Mouse (Mus musculus): Measurements from ENCODE around the gene Sema4c. TPM values are rescaled to one million over a fixed set of nuclear protein-coding genes. Genes with fewer than 3 reads are reported as not detected.
A peak's percentile ranks its signal among the peaks of the same experiment; 100 is the strongest.

Sema4c gene
- polyA plus RNA-seq, 1 experiment: not detected

GRCm38 (mm10) chr1:36554633-36555399 lies 3.3 kb downstream of the Sema4c start:
- Histone ChIP-seq H3K27ac (ENCODE audit: insufficient read depth, low read depth, low read length) (no peak overlapping the region), H3K4me3 (ENCODE audit: insufficient read depth, low read depth, low read length) (no peak overlapping the region)
- TF ChIP-seq CTCF (IDR thresholded peaks at IDR 0.05; ENCODE audit: insufficient read depth, low read depth, low read length): no peak
- TF ChIP-seq POLR2A (IDR thresholded peaks at IDR 0.05; ENCODE audit: insufficient read depth, low read depth, low read length): no peak

DNA sequence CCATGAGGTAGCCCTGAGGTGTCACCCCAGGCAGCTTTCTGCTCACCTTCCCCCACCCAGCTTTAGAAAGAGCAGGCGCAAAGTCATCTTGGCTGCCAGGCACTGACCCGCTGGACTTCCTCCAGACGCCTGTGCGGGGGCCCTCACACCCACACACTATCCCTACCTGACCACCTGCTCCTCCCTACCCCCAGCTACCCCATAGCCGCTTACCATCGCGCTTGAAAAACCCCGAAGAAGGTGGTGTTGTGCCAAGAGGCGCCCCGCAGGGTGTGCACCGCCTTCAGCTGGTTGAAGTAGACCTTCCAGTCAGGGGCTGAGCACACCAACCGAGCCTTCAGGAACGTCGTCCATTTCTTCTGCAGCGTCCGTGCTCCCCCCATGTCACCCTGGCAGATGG lies 5.6 kb downstream of the Sema4c start:
- WGBS: 82% methylated on average over 16 of the region's 16 CpGs
- Histone ChIP-seq H3K4me3 (ENCODE audit: insufficient read depth, low read depth, low read length) (no peak overlapping the region), H3K27ac (ENCODE audit: insufficient read depth, low read depth, low read length) (no peak overlapping the region), H3K4me1 (ENCODE audit: control insufficient read depth, insufficient read depth, low read length) (peaks cover 20% of the 10 kb centered on the region)
- no peak for TF ChIP-seq CTCF (IDR thresholded peaks at IDR 0.05; ENCODE audit: insufficient read depth, low read depth, low read length)
- no peak for TF ChIP-seq POLR2A (IDR thresholded peaks at IDR 0.05; ENCODE audit: insufficient read depth, low read depth, low read length)

More at GRCm38 (mm10) chr1:36554633-36555399, 3.3 kb downstream of the Sema4c start:
- 82% methylated on average over 21 of the region's 21 CpGs for WGBS
- H3K4me1 ChIP-seq (ENCODE audit: control insufficient read depth, insufficient read depth, low read length): peaks cover 24% of the 10 kb centered on the region

DNA sequence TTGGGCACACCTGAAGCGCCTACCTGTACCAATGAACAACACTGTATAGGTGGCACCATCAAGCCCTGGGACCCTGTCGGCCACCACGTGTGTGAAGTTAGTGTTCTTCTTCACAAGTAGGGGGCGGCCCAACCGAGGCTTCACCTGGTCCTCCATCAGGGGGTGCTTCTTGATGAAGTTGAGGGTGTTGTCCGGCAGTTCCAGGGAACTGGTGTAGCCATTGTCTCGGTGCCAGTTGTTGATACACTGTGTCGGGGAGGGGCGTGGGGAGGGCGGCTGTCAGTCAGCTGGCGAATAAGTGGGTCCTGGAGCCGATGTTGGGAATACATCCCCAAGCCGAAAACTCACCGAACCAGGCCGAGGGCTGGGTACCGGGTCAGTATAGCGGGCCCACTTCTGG lies 6.2 kb downstream of the Sema4c start:
- no peak overlapping the region for H3K4me3 ChIP-seq (ENCODE audit: insufficient read depth, low read depth, low read length)
- WGBS: 87% methylated on average over 17 of the region's 17 CpGs
- H3K27ac ChIP-seq (ENCODE audit: insufficient read depth, low read depth, low read length): no peak overlapping the region
- TF ChIP-seq CTCF (IDR thresholded peaks at IDR 0.05; ENCODE audit: insufficient read depth, low read depth, low read length): no peak
- no peak for TF ChIP-seq POLR2A (IDR thresholded peaks at IDR 0.05; ENCODE audit: insufficient read depth, low read depth, low read length)
- H3K4me1 ChIP-seq (ENCODE audit: control insufficient read depth, insufficient read depth, low read length): peaks cover 23% of the 10 kb centered on the region

GRCm38 (mm10) chr1:36550075-36550863 lies 7.9 kb downstream of the Sema4c start:
- TF ChIP-seq POLR2A (IDR thresholded peaks at IDR 0.05; ENCODE audit: insufficient read depth, low read depth, low read length) (no peak), CTCF (IDR thresholded peaks at IDR 0.05; ENCODE audit: insufficient read depth, low read depth, low read length) (no peak)
- H3K27ac ChIP-seq (ENCODE audit: insufficient read depth, low read depth, low read length): no peak overlapping the region
- peaks cover 16% of the 10 kb centered on the region for H3K4me1 ChIP-seq (ENCODE audit: control insufficient read depth, insufficient read depth, low read length)
- H3K4me3 ChIP-seq (ENCODE audit: insufficient read depth, low read depth, low read length): no peak overlapping the region
- 84% methylated on average over 20 of the region's 20 CpGs for WGBS

DNA sequence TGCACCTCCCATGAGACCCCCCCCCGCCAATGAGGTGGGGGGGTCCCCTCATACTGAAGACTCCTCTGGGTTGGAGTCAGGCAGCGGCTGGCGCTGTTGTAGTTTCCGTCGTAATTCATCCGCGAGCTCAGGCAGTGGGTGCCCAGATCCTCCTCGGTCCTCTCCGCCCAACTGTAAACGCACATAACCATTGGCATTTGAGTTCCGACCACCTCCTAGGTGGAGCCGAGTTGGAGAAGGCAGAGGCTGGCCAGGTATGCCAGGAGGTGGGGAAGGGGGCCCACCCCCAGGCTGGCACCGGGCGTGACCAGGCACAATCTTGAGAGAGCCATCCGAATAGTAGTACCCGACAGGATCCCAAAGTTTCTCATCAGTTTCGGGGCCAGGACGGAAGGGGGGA lies 8.7 kb downstream of the Sema4c start:
- no peak overlapping the region for H3K27ac ChIP-seq (ENCODE audit: insufficient read depth, low read depth, low read length)
- 82% methylated on average over 18 of the region's 18 CpGs for WGBS
- H3K4me3 ChIP-seq (ENCODE audit: insufficient read depth, low read depth, low read length): no peak overlapping the region
- peaks cover 9% of the 10 kb centered on the region for H3K4me1 ChIP-seq (ENCODE audit: control insufficient read depth, insufficient read depth, low read length)
- TF ChIP-seq POLR2A (IDR thresholded peaks at IDR 0.05; ENCODE audit: insufficient read depth, low read depth, low read length) (no peak), CTCF (IDR thresholded peaks at IDR 0.05; ENCODE audit: insufficient read depth, low read depth, low read length) (no peak)

- 69% methylated on average over 8 of the region's 8 CpGs for WGBS
- H3K4me3 ChIP-seq (ENCODE audit: insufficient read depth, low read depth, low read length): no peak overlapping the region
- no peak for TF ChIP-seq CTCF (IDR thresholded peaks at IDR 0.05; ENCODE audit: insufficient read depth, low read depth, low read length)
- no peak for TF ChIP-seq POLR2A (IDR thresholded peaks at IDR 0.05; ENCODE audit: insufficient read depth, low read depth, low read length)
- no peak overlapping the region for H3K27ac ChIP-seq (ENCODE audit: insufficient read depth, low read depth, low read length)
- H3K4me1 ChIP-seq (ENCODE audit: control insufficient read depth, insufficient read depth, low read length): peaks cover 8% of the 10 kb centered on the region
These were observed 9.4 kb downstream of the Sema4c start for GRCm38 (mm10) chr1:36548771-36549170.

DNA sequence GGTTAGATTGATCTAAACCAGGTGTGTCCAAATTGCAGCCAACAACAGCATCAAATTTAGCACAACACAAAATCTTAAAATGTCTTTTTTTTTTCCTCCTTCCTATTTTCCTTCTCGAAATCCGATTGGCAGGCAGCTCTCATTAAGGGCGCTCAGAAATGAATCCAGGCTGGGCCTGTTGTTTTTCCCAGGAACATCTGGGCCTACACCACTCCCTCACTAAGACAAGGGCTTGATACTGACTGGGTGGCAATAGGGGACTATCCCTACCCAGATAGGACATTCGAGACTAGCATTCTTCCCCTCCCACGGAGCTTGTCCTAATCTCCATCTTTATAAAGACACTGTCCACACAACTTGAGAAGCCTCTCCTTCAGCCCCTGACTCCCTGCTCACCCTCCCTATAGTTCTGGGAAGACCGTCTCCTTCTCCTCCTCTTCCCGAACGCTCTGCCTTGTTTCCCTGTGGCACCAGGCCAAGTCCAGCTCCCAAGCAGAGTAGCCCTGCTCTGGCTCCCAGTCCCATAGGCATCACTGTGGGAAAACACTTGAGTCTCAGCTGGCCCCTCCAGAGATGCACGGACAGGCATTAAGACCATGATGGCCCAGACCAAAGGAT lies 10.1 kb downstream of the Sema4c start:
- Histone ChIP-seq H3K27ac (ENCODE audit: insufficient read depth, low read depth, low read length) (no peak overlapping the region), H3K4me3 (ENCODE audit: insufficient read depth, low read depth, low read length) (no peak overlapping the region), H3K4me1 (ENCODE audit: control insufficient read depth, insufficient read depth, low read length) (peaks cover 8% of the 10 kb centered on the region)
- no peak for TF ChIP-seq POLR2A (IDR thresholded peaks at IDR 0.05; ENCODE audit: insufficient read depth, low read depth, low read length)
- TF ChIP-seq CTCF (IDR thresholded peaks at IDR 0.05; ENCODE audit: insufficient read depth, low read depth, low read length): no peak
- 53% methylated on average over 9 of the region's 9 CpGs for WGBS

GRCm38 (mm10) chr1:36546888-36547471 lies 11.2 kb downstream of the Sema4c start, which contains the start of gene Ankrd39:
Gene Ankrd39 (minus strand): TSS chr1:36547445.
- under 1% methylated on average over 43 of the region's 43 CpGs for WGBS
- H3K4me3 ChIP-seq (ENCODE audit: insufficient read depth, low read depth, low read length): peak within 1 kb of the TSS; percentile 83
- TF ChIP-seq CTCF (IDR thresholded peaks at IDR 0.05; ENCODE audit: insufficient read depth, low read depth, low read length): peak; percentile 79
- no peak; the same call in 1 of the 2 replicates for TF ChIP-seq POLR2A (IDR thresholded peaks at IDR 0.05; ENCODE audit: insufficient read depth, low read depth, low read length)
- 0 out of 2 replicates have a peak within 1 kb of the TSS, but pooled peaks have one; percentile 47 for H3K27ac ChIP-seq (ENCODE audit: insufficient read depth, low read depth, low read length)
- H3K4me1 ChIP-seq (ENCODE audit: control insufficient read depth, insufficient read depth, low read length): peaks cover 8% of the 10 kb centered on the region

All from olfactory bulb, adult 2 months (tissue).